Mouse (Mus musculus): ENCODE measurements around the gene Gm21149. TPM values are rescaled to one million over a fixed set of nuclear protein-coding genes. Genes with fewer than 3 reads are reported as not detected.
"Not testable (repeated sequence)": the region's sequence is repeated elsewhere in the genome, so short reads cannot be mapped to it uniquely, and the experiment has no call there.

Gene Gm21149
- polyA plus RNA-seq (2012; ENCODE audit: insufficient read depth, insufficient read length, missing spikeins), result not detected in 2 replicates

GRCm38 (mm10) chr5:15476423-15476822 lies at the start of gene Gm21149:
Gene Gm21149, minus strand, starts transcription at chr5:15476523.
- H3K27ac ChIP-seq (replicated peaks; ENCODE audit: low read depth, low read length); H3K4me1 ChIP-seq (ENCODE audit: control insufficient read depth, insufficient read depth, insufficient read length, low read length); H3K4me3 ChIP-seq (ENCODE audit: insufficient read depth, low read depth, low read length): not testable (repeated sequence)

DNA sequence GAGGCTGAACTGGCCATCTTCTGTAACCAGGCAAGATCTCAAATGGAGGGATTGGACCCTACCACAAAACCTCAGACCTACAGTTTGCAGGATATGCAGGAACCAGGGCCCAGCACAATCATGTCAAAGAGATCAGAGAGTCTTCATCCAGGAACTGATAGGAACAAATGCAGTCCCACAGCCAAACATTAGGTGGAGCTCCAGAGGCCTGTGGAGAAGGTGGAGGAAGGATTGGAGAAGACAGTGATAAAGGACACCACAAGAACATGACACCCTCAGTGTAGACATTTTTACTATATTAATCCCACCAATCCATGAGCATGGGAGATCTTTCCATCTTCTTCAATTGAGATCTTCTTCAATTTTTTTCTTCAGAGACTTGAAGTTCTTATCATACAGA lies 46.1 kb upstream of the Gm21149 start:
- not testable (repeated sequence) for H3K4me1 ChIP-seq (ENCODE audit: control insufficient read depth, insufficient read depth, insufficient read length, low read length); H3K27ac ChIP-seq (replicated peaks; ENCODE audit: low read depth, low read length); H3K4me3 ChIP-seq (ENCODE audit: insufficient read depth, low read depth, low read length)

- H3K27ac ChIP-seq (replicated peaks; ENCODE audit: low read depth, low read length); H3K4me3 ChIP-seq (ENCODE audit: insufficient read depth, low read depth, low read length); H3K4me1 ChIP-seq (ENCODE audit: control insufficient read depth, insufficient read depth, insufficient read length, low read length): not testable (repeated sequence)
Measured at GRCm38 (mm10) chr5:15522028-15522427, 45.7 kb upstream of the Gm21149 start.

DNA sequence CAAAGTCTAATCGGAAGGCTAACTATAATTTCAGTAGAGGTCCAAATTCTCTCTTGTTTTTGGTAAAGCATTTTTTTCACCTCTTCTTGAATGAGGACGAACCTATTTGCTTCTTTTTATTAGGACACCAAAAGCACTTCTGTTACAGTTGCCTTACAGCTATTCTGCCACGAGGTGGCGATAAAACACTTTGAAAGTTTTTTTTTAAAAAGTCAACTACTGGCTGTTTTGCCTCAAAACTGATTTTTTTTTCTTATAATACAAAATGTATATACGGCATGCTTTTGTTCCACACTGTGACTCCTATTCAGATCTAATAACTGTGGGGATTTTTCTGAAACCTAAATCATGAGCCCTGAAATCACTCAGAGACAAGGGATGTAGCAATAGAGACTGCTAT lies 44.1 kb upstream of the Gm21149 start:
- H3K27ac ChIP-seq (replicated peaks; ENCODE audit: low read depth, low read length); H3K4me1 ChIP-seq (ENCODE audit: control insufficient read depth, insufficient read depth, insufficient read length, low read length); H3K4me3 ChIP-seq (ENCODE audit: insufficient read depth, low read depth, low read length): not testable (repeated sequence)

- H3K27ac ChIP-seq (replicated peaks; ENCODE audit: low read depth, low read length); H3K4me3 ChIP-seq (ENCODE audit: insufficient read depth, low read depth, low read length); H3K4me1 ChIP-seq (ENCODE audit: control insufficient read depth, insufficient read depth, insufficient read length, low read length): not testable (repeated sequence)
Measured at GRCm38 (mm10) chr5:15517150-15517549, 40.8 kb upstream of the Gm21149 start.

- not testable (repeated sequence) for H3K4me3 ChIP-seq (ENCODE audit: insufficient read depth, low read depth, low read length); H3K4me1 ChIP-seq (ENCODE audit: control insufficient read depth, insufficient read depth, insufficient read length, low read length); H3K27ac ChIP-seq (replicated peaks; ENCODE audit: low read depth, low read length)
Measured at GRCm38 (mm10) chr5:15512236-15512635, 35.9 kb upstream of the Gm21149 start.

GRCm38 (mm10) chr5:15509911-15510310 lies 33.6 kb upstream of the Gm21149 start:
- not testable (repeated sequence) for H3K4me3 ChIP-seq (ENCODE audit: insufficient read depth, low read depth, low read length); H3K27ac ChIP-seq (replicated peaks; ENCODE audit: low read depth, low read length); H3K4me1 ChIP-seq (ENCODE audit: control insufficient read depth, insufficient read depth, insufficient read length, low read length)

- H3K4me3 ChIP-seq (ENCODE audit: insufficient read depth, low read depth, low read length); H3K4me1 ChIP-seq (ENCODE audit: control insufficient read depth, insufficient read depth, insufficient read length, low read length); H3K27ac ChIP-seq (replicated peaks; ENCODE audit: low read depth, low read length): not testable (repeated sequence)
Measured at GRCm38 (mm10) chr5:15508460-15509451, 32.4 kb upstream of the Gm21149 start.

DNA sequence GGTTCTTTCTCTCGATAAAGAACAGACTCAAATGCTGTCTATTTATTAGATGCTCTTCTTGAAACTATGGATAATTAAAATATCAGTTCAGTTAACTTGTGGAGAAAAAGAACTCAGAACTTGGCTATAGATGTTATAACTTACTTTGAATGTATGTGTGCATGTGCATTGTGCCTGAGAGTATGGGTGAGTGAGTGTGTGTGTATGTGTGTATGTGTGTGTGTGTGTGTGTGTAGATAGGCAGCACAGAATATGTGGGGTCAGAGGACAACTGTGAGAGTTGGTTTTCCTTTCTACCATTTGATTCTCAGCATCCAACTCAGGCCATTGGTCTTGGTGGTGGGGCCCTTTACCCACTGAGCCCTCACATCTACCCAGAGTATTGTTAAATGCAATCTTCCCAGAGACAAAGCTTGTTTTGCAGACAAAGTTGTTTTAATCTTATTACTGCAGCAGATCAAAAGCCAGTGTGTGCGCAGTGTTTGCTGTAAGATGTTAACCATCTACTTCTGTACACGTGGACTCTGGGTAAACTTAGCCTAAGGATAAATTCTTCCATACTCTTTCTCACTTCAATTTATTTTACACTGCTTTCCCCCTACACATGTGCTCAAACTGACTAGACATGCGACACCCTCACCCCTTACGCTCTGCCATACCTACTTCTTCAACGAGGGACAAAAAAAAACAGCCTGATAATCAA lies 31.6 kb upstream of the Gm21149 start:
- H3K4me1 ChIP-seq (ENCODE audit: control insufficient read depth, insufficient read depth, insufficient read length, low read length); H3K4me3 ChIP-seq (ENCODE audit: insufficient read depth, low read depth, low read length); H3K27ac ChIP-seq (replicated peaks; ENCODE audit: low read depth, low read length): not testable (repeated sequence)

DNA sequence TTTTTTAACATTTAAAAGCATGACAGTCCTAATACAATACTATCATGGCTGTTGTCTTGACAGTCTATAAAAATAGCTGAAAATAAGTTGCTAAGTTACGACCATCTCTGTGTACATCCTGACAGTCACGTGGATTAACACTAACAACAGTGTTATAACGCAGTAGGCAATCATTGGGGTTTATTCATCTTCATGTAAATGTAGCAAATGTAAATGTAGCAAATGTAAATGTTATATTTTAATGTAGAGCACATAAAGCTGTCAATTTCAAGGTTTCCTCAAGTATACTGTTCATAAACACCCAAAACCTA lies 30.9 kb upstream of the Gm21149 start:
- Histone ChIP-seq H3K27ac (replicated peaks; ENCODE audit: low read depth, low read length) (no peak overlapping the region), H3K4me3 (ENCODE audit: insufficient read depth, low read depth, low read length) (no peak overlapping the region), H3K4me1 (ENCODE audit: control insufficient read depth, insufficient read depth, insufficient read length, low read length) (no peaks in the 10 kb centered on the region)

DNA sequence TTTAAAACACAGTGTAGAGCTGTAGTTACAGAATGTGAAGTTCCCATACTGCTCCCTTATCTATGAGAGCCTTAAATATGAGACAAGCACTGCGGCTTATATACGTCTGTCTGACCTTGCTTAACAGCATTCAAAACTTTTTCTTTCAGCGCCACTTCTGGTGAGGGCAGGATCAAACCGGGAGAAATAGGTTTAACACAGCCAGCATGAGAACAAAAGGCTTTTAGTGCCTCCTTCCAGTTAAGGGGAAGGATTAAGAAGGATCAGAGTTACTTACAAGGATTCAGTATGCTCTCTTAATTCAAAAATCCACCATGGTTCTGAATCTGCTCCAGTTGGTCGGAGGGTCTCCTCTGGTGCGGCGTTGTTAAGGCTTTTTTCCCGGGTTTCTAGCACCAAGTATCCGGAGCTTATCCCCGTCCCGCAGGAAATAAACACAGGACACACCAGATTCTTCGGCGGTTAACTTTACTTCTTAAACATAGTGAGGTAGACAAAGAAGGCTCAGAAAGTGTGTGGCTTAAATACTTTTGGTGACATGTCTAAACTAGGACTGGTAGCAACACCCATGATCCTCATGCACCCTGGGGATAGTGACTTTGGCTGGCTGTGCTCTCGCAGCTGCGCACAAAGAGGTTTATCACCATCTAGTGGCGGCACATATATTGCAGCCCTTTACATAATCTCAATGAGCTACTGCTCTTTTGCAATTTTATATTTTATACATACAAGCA lies 30.4 kb upstream of the Gm21149 start:
- Histone ChIP-seq H3K4me1 (ENCODE audit: control insufficient read depth, insufficient read depth, insufficient read length, low read length) (no peaks in the 10 kb centered on the region), H3K27ac (replicated peaks; ENCODE audit: low read depth, low read length) (no peak overlapping the region), H3K4me3 (ENCODE audit: insufficient read depth, low read depth, low read length) (peak overlapping the region; percentile 31; the same call in 1 of the 2 replicates)

GRCm38 (mm10) chr5:15498774-15499400 lies 22.6 kb upstream of the Gm21149 start:
- H3K4me1 ChIP-seq (ENCODE audit: control insufficient read depth, insufficient read depth, insufficient read length, low read length); H3K4me3 ChIP-seq (ENCODE audit: insufficient read depth, low read depth, low read length); H3K27ac ChIP-seq (replicated peaks; ENCODE audit: low read depth, low read length): not testable (repeated sequence)

- not testable (repeated sequence) for H3K4me3 ChIP-seq (ENCODE audit: insufficient read depth, low read depth, low read length); H3K4me1 ChIP-seq (ENCODE audit: control insufficient read depth, insufficient read depth, insufficient read length, low read length); H3K27ac ChIP-seq (replicated peaks; ENCODE audit: low read depth, low read length)
Measured at GRCm38 (mm10) chr5:15498350-15498749, 22.0 kb upstream of the Gm21149 start.

- not testable (repeated sequence) for H3K4me1 ChIP-seq (ENCODE audit: control insufficient read depth, insufficient read depth, insufficient read length, low read length); H3K27ac ChIP-seq (replicated peaks; ENCODE audit: low read depth, low read length); H3K4me3 ChIP-seq (ENCODE audit: insufficient read depth, low read depth, low read length)
Measured at GRCm38 (mm10) chr5:15490934-15491333, 14.6 kb upstream of the Gm21149 start.

- Histone ChIP-seq H3K4me1 (ENCODE audit: control insufficient read depth, insufficient read depth, insufficient read length, low read length) (no peaks in the 10 kb centered on the region), H3K4me3 (ENCODE audit: insufficient read depth, low read depth, low read length) (no peak overlapping the region), H3K27ac (replicated peaks; ENCODE audit: low read depth, low read length) (no peak overlapping the region)
Measured at GRCm38 (mm10) chr5:15488743-15489142, 12.4 kb upstream of the Gm21149 start.
